Mouse (Mus musculus): ENCODE measurements at regions not wholly inside any gene's neighbourhood (a gene's known extent, or its start where the extent isn't known, plus 50 kb on each side); places are given as distances from the start of the nearest gene placed in this dataset.

DNA sequence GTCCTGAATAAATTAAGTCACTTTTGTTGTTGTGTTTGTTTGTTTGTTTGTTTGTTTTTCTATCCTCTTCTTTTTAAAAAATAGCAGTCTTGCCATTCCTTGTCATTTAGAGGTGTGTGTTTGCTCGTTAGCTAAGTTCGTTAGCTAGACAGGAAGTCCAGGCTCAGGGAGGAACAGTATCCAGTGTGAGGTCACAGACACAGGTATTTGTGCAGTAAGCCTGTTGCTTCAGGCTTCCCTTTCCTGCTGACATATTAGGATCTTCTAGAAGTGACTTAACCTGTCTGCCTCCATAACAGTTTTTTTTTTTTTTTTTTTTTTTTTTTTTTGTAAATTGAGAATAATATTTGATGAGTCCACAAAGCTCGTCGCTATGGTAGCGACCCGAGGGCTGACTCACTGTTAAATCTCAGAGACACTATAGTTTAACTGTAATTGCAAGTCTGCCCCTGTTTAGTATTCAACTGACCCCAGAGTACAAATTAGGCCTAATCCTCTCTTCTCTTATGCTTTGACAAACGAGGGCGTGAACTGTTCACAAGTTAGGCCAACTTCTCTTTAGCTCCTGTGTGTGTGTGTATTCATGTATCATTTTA is 166.8 kb upstream of the Nrip1 start:
- no peak for TF ChIP-seq CTCF (IDR thresholded peaks at IDR 0.05; ENCODE audit: low read depth, low read length)
- no peak for TF ChIP-seq EP300 (IDR thresholded peaks at IDR 0.05; ENCODE audit: insufficient read depth, low read depth, low read length)
- no peak overlapping the region for H3K4me3 ChIP-seq (ENCODE audit: low read depth, low read length)
- H3K9me3 ChIP-seq (replicated peaks; ENCODE audit: control insufficient read depth, insufficient read depth, low read length, poor library complexity, severe bottlenecking): 0 out of 2 replicates have a peak, but pooled peaks cover 3% of the 10 kb centered on the region
- no peaks in the 10 kb centered on the region for H3K36me3 ChIP-seq (ENCODE audit: control insufficient read depth, insufficient read depth, low read length, poor library complexity, severe bottlenecking)
- no peaks in the 10 kb centered on the region for H3K27me3 ChIP-seq (ENCODE audit: control insufficient read depth, insufficient read depth, low read length, poor library complexity, severe bottlenecking)
- H3K27ac ChIP-seq (ENCODE audit: insufficient read depth, low read length): no peak overlapping the region
- peaks cover 2% of the 10 kb centered on the region for H3K4me1 ChIP-seq (ENCODE audit: control insufficient read depth, insufficient read depth, low read length)
- H3K9ac ChIP-seq (ENCODE audit: low read depth, poor library complexity, severe bottlenecking): no peak overlapping the region

DNA sequence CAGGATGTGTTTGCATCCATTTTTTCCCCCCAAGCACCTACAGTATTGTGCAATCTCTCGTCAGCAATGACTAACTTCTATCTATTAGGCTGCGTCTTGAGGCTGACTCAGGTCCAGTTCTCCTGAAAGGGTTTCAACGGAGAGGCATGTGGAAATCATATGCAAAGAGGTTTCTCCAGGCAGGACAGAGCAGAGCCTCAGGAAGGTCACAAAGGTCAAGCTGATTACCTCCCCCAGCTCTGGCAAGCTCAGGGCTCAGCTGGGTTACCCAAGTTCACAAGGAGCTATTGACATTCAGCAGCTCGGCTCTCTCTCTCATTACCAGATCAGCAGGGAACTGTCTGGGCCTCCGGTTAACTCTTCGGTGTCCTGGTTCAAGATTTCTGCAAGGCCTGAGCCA is 166.0 kb upstream of the Nrip1 start:
- Histone ChIP-seq H3K27ac (ENCODE audit: insufficient read depth, low read length) (peak overlapping the region; percentile 86), H3K9ac (ENCODE audit: low read depth, poor library complexity, severe bottlenecking) (no peak overlapping the region), H3K4me1 (ENCODE audit: control insufficient read depth, insufficient read depth, low read length) (peaks cover 2% of the 10 kb centered on the region), H3K9me3 (replicated peaks; ENCODE audit: control insufficient read depth, insufficient read depth, low read length, poor library complexity, severe bottlenecking) (0 out of 2 replicates have a peak, but pooled peaks cover 3% of the 10 kb centered on the region), H3K4me3 (ENCODE audit: low read depth, low read length) (no peak overlapping the region), H3K27me3 (ENCODE audit: control insufficient read depth, insufficient read depth, low read length, poor library complexity, severe bottlenecking) (no peaks in the 10 kb centered on the region), H3K36me3 (ENCODE audit: control insufficient read depth, insufficient read depth, low read length, poor library complexity, severe bottlenecking) (no peaks in the 10 kb centered on the region)
- TF ChIP-seq EP300 (IDR thresholded peaks at IDR 0.05; ENCODE audit: insufficient read depth, low read depth, low read length) (peak; percentile 94), POLR2A (IDR thresholded peaks at IDR 0.05; ENCODE audit: insufficient read depth, low read length) (no peak)

DNA sequence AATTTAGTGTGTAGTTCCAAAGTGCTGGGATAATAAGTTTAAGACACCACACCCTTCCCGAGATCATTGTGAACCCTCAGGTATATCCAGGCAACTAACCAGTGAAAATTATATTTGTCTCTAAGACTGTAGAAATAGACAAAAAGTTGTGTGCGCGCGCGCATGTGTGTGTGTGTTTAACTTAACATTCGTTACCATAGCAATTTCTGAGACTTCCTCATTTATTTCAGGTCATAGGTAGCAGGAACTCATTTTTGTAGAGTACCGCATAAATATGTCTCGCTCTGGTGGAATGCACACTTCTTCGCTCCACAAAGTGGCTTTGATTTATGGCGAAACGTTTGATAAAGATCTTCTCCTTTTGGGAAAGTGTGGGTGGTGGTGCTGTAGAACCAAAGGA is 164.2 kb upstream of the Nrip1 start:
- Histone ChIP-seq H3K4me3 (ENCODE audit: low read depth, low read length) (no peak overlapping the region), H3K36me3 (ENCODE audit: control insufficient read depth, insufficient read depth, low read length, poor library complexity, severe bottlenecking) (no peaks in the 10 kb centered on the region), H3K9ac (ENCODE audit: low read depth, poor library complexity, severe bottlenecking) (no peak overlapping the region), H3K4me1 (ENCODE audit: control insufficient read depth, insufficient read depth, low read length) (peaks cover 2% of the 10 kb centered on the region), H3K27me3 (ENCODE audit: control insufficient read depth, insufficient read depth, low read length, poor library complexity, severe bottlenecking) (no peaks in the 10 kb centered on the region), H3K9me3 (replicated peaks; ENCODE audit: control insufficient read depth, insufficient read depth, low read length, poor library complexity, severe bottlenecking) (no peaks in the 10 kb centered on the region), H3K27ac (ENCODE audit: insufficient read depth, low read length) (no peak overlapping the region)
- TF ChIP-seq CTCF (IDR thresholded peaks at IDR 0.05; ENCODE audit: low read depth, low read length) (no peak), EP300 (IDR thresholded peaks at IDR 0.05; ENCODE audit: insufficient read depth, low read depth, low read length) (no peak), POLR2A (IDR thresholded peaks at IDR 0.05; ENCODE audit: insufficient read depth, low read length) (no peak)

DNA sequence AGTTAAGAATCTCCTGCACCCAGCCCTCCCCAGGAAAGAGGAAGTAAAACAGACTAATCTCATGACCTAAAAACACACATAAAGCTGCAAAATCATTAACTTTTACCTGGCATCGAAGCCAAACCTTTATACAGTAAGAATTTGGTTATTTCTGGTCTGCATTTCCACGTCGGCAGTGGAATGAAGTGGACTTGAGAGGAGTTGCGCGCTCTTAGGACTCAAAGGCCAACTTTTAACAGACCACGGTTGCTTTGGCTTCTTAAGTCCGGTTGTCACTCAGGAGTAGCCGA is 159.2 kb upstream of the Nrip1 start:
- TF ChIP-seq POLR2A (IDR thresholded peaks at IDR 0.05; ENCODE audit: insufficient read depth, low read length) (no peak), CTCF (IDR thresholded peaks at IDR 0.05; ENCODE audit: low read depth, low read length) (no peak), EP300 (IDR thresholded peaks at IDR 0.05; ENCODE audit: insufficient read depth, low read depth, low read length) (no peak)
- Histone ChIP-seq H3K4me3 (ENCODE audit: low read depth, low read length) (no peak overlapping the region), H3K9ac (ENCODE audit: low read depth, poor library complexity, severe bottlenecking) (no peak overlapping the region), H3K9me3 (replicated peaks; ENCODE audit: control insufficient read depth, insufficient read depth, low read length, poor library complexity, severe bottlenecking) (no peaks in the 10 kb centered on the region), H3K4me1 (ENCODE audit: control insufficient read depth, insufficient read depth, low read length) (peaks cover 3% of the 10 kb centered on the region), H3K27ac (ENCODE audit: insufficient read depth, low read length) (no peak overlapping the region), H3K36me3 (ENCODE audit: control insufficient read depth, insufficient read depth, low read length, poor library complexity, severe bottlenecking) (no peaks in the 10 kb centered on the region), H3K27me3 (ENCODE audit: control insufficient read depth, insufficient read depth, low read length, poor library complexity, severe bottlenecking) (no peaks in the 10 kb centered on the region)

DNA sequence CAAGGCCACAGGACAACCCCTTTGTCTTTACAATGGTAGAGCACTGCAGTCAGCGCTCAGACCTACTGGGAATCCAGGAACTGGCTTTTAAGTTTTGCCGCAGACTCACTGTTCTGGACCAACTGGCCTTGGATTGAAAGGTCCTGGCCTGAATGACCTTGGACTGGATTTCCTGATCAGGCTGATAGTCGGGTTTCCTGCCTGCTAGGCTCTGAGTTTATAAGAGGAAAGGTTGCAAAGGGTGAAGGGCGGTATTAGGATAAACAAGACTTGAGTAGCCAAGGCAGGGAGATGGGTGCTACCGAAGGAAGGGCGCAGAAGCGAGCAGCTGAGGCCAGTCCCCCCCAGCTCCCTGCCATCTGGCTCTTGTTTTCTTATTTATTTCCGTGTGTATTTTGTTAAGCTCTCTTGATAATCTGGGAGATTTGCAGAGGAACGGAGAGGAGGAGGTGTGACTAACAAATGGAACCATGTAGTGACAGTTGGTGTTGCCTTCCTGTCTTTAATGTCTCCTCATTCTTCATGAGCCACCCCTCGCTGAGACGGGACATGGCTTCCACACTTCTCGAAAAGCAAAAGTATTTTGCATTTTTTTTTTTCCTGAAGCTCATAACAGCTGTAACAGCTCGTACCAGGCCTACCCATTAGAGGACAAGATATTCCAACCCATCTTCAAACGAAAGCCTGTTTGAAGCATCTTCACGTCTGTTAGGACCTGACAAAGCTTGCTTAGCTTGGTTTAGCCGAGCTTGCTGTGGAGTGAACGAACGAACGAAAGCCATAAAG is 158.7 kb upstream of the Nrip1 start:
- no peaks in the 10 kb centered on the region for H3K9me3 ChIP-seq (replicated peaks; ENCODE audit: control insufficient read depth, insufficient read depth, low read length, poor library complexity, severe bottlenecking)
- H3K27ac ChIP-seq (ENCODE audit: insufficient read depth, low read length): no peak overlapping the region
- H3K9ac ChIP-seq (ENCODE audit: low read depth, poor library complexity, severe bottlenecking): no peak overlapping the region
- no peak overlapping the region for H3K4me3 ChIP-seq (ENCODE audit: low read depth, low read length)
- TF ChIP-seq POLR2A (IDR thresholded peaks at IDR 0.05; ENCODE audit: insufficient read depth, low read length): no peak
- TF ChIP-seq EP300 (IDR thresholded peaks at IDR 0.05; ENCODE audit: insufficient read depth, low read depth, low read length): 0 out of 2 replicates have a peak, but pooled peaks have one; percentile 20
- TF ChIP-seq CTCF (IDR thresholded peaks at IDR 0.05; ENCODE audit: low read depth, low read length): no peak
- H3K4me1 ChIP-seq (ENCODE audit: control insufficient read depth, insufficient read depth, low read length): peaks cover 3% of the 10 kb centered on the region
- H3K27me3 ChIP-seq (ENCODE audit: control insufficient read depth, insufficient read depth, low read length, poor library complexity, severe bottlenecking): no peaks in the 10 kb centered on the region
- H3K36me3 ChIP-seq (ENCODE audit: control insufficient read depth, insufficient read depth, low read length, poor library complexity, severe bottlenecking): no peaks in the 10 kb centered on the region

DNA sequence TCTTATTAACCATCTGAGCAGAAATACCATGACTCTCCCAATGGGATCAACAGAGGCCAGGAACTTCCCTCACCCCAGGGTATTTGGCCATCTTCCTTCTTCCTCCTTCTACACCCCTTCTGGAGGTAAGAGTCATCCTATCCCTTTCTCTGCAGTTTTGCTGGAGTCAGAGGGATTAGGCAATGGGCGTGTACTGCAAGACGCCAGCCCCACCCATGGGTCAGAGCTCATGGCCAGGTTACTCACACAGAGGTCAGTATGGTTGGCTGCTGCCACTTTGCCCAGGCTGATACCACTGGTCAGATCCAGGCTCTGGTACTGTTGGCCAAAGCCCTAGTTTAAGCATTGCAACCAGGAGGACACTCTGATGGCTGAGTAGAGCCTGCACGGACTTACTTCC is 157.3 kb upstream of the Nrip1 start:
- Histone ChIP-seq H3K36me3 (ENCODE audit: control insufficient read depth, insufficient read depth, low read length, poor library complexity, severe bottlenecking) (no peaks in the 10 kb centered on the region), H3K27me3 (ENCODE audit: control insufficient read depth, insufficient read depth, low read length, poor library complexity, severe bottlenecking) (no peaks in the 10 kb centered on the region), H3K4me1 (ENCODE audit: control insufficient read depth, insufficient read depth, low read length) (peaks cover 3% of the 10 kb centered on the region), H3K27ac (ENCODE audit: insufficient read depth, low read length) (no peak overlapping the region), H3K9me3 (replicated peaks; ENCODE audit: control insufficient read depth, insufficient read depth, low read length, poor library complexity, severe bottlenecking) (no peaks in the 10 kb centered on the region), H3K4me3 (ENCODE audit: low read depth, low read length) (no peak overlapping the region), H3K9ac (ENCODE audit: low read depth, poor library complexity, severe bottlenecking) (no peak overlapping the region)
- TF ChIP-seq CTCF (IDR thresholded peaks at IDR 0.05; ENCODE audit: low read depth, low read length) (no peak), POLR2A (IDR thresholded peaks at IDR 0.05; ENCODE audit: insufficient read depth, low read length) (no peak), EP300 (IDR thresholded peaks at IDR 0.05; ENCODE audit: insufficient read depth, low read depth, low read length) (no peak)
